9 mouse cellular contexts compared by ENCODE assay signal in the genomic region with DNA sequence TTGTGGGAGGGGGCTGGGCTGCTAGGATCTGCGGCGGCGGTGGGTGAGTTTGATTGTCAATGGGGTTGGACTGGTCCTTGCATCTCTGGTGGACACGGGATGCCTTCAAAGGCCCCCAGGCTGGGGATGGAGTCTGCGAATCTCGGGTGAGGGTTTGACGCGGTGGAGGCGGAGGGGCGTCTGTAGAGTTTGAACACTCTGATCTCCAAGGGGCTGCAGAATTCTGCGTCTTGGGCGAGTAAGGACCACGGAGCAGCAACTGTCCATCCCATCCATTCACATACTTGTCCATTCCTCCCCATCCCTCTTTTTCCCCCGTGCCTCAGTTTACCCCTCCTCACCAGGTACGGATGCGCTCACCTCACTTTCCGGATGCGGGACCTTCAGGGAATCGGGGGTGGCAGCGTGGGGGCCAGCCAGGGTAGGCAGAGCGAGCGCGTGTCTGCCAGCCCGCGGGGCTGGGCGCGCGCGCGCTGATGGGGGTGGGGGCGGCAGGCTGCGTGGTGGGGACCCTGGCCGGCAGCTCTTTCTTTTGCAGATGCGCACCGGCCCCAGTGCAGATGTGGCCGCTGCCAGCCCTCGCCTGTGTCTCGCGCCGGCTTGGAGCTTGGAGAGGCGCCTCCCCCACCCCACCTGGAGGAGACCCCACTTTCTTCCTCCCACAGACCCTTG. TPM values are rescaled to one million over a fixed set of nuclear protein-coding genes. Genes with fewer than 3 reads are reported as not detected.
A peak's percentile ranks its signal among the peaks of the same experiment; 100 is the strongest.
DNase-seq lines count a peak whose midpoint lies in the region; ATAC-seq and TF ChIP-seq lines count a peak whose summit lies in the region.
"Had no signal": no experiment of that assay in that cellular context is flagged by ENCODE, and none has a peak within 500 bp of the region (broad histone marks: within the 10 kb centered on the region; RNA-seq: fewer than 3 reads in every experiment).

Gene Shisa7 (minus strand): TSS at position 452 of the 672 bp plus-strand sequence.

- peaks cover 98% of the 10 kb centered on the region for H3K27me3 ChIP-seq in heart, embryonic 13.5 days (replicated peaks)
- no peaks in the 10 kb centered on the region for H3K27me3 ChIP-seq in hindbrain, postnatal 0 days (ENCODE audit: insufficient read depth, low read length)
- H3K27me3 ChIP-seq in liver, postnatal 0 days (ENCODE audit: insufficient read depth, low read length) = peaks cover 52% of the 10 kb centered on the region

- WGBS in heart, embryonic 13.5 days = 1% methylated on average over 41 of the region's 41 CpGs
- under 1% methylated on average over 38 of the region's 41 CpGs for WGBS in hindbrain, postnatal 0 days
- WGBS in liver, postnatal 0 days (ENCODE audit: insufficient replicate concordance) = 4% methylated on average over 41 of the region's 41 CpGs

- no peak for DNase-seq in heart, postnatal 14 days
- peak; percentile 15 for DNase-seq in hindbrain, postnatal 0 days (ENCODE audit: low spot score)
- DNase-seq in liver, postnatal 0 days = no peak
- no peak for DNase-seq in embryo, embryonic 11 days
- no peak for DNase-seq in spleen, adult 18-20 months
- no peak for DNase-seq in heart, postnatal 10 days

- TF ChIP-seq CTCF in cortical plate, adult 2 months (IDR thresholded peaks at IDR 0.05; ENCODE audit: extremely low read depth, insufficient read depth, low read length) = no peak
- no peak for TF ChIP-seq CTCF in hindbrain, postnatal 0 days (IDR thresholded peaks at IDR 0.05; ENCODE audit: low read depth)
- TF ChIP-seq CTCF in liver, postnatal 0 days (IDR thresholded peaks at IDR 0.05; ENCODE audit: low read depth) = no peak

- H3K36me3 ChIP-seq in heart, embryonic 13.5 days = no peaks in the 10 kb centered on the region
- H3K36me3 ChIP-seq in hindbrain, postnatal 0 days (ENCODE audit: insufficient read depth, low read length) = no peaks in the 10 kb centered on the region
- no peaks in the 10 kb centered on the region for H3K36me3 ChIP-seq in liver, postnatal 0 days (replicated peaks; ENCODE audit: insufficient read depth, low read length)

- no peak; the same call in 1 of the 2 replicates for TF ChIP-seq POLR2A in cortical plate, adult 2 months (IDR thresholded peaks at IDR 0.05; ENCODE audit: extremely low read depth, insufficient read depth, low read length)

- intact Hi-C loops in heart, postnatal 14 days (cut with DNase I) = no loop called here
- intact Hi-C loops in heart, postnatal 10 days (cut with DNase I) = no loop called here

- peak within 1 kb of the TSS; percentile 73 for H3K4me2 ChIP-seq in heart, embryonic 13.5 days
- H3K4me2 ChIP-seq in hindbrain, postnatal 0 days (ENCODE audit: low read depth, low read length) = peak within 1 kb of the TSS; percentile 86
- peak within 1 kb of the TSS; percentile 4; the same call in 1 of the 2 replicates for H3K4me2 ChIP-seq in liver, postnatal 0 days (ENCODE audit: low read depth, low read length)

- TF ChIP-seq EP300 in liver, postnatal 0 days (IDR thresholded peaks at IDR 0.05; ENCODE audit: low read depth) = no peak

- peak within 1 kb of the TSS; percentile 55 for H3K9ac ChIP-seq in heart, embryonic 13.5 days
- peak within 1 kb of the TSS; percentile 63 for H3K9ac ChIP-seq in hindbrain, postnatal 0 days (replicated peaks; ENCODE audit: low read length)
- H3K9ac ChIP-seq in liver, postnatal 0 days (replicated peaks) = no peak within 1 kb of the TSS

- H3K4me3 ChIP-seq in heart, embryonic 13.5 days = peak within 1 kb of the TSS; percentile 48
- peak within 1 kb of the TSS; percentile 97 for H3K4me3 ChIP-seq in cortical plate, adult 2 months (ENCODE audit: insufficient read depth, low read length)
- peak within 1 kb of the TSS; percentile 57 for H3K4me3 ChIP-seq in hindbrain, postnatal 0 days (ENCODE audit: low read length)
- H3K4me3 ChIP-seq in liver, postnatal 0 days (ENCODE audit: low read depth, low read length) = peak within 1 kb of the TSS; percentile 4; the same call in 1 of the 2 replicates

- ATAC-seq in heart, embryonic 13.5 days (ENCODE audit: extremely low read depth, insufficient number of reproducible peaks, low FRiP score, low TSS enrichment) = no peak
- peak; percentile 76 for ATAC-seq in hindbrain, postnatal 0 days
- ATAC-seq in liver, postnatal 0 days = no peak

- H3K4me1 ChIP-seq in heart, embryonic 13.5 days = peaks cover 28% of the 10 kb centered on the region
- H3K4me1 ChIP-seq in cortical plate, adult 2 months (ENCODE audit: control insufficient read depth, insufficient read depth, low read length) = no peaks in the 10 kb centered on the region
- 0 out of 2 replicates have a peak, but pooled peaks cover 6% of the 10 kb centered on the region for H3K4me1 ChIP-seq in hindbrain, postnatal 0 days (ENCODE audit: insufficient read depth, low read length)
- H3K4me1 ChIP-seq in liver, postnatal 0 days (ENCODE audit: insufficient read depth) = peaks cover 8% of the 10 kb centered on the region

- H3K9me3 ChIP-seq in heart, embryonic 13.5 days = peaks cover 9% of the 10 kb centered on the region; the same call in 1 of the 2 replicates
- H3K9me3 ChIP-seq in hindbrain, postnatal 0 days (ENCODE audit: low read length) = no peaks in the 10 kb centered on the region
- no peaks in the 10 kb centered on the region; the same call in 1 of the 2 replicates for H3K9me3 ChIP-seq in liver, postnatal 0 days (ENCODE audit: low read length)

- no peak within 1 kb of the TSS for H3K27ac ChIP-seq in heart, embryonic 13.5 days (replicated peaks)
- H3K27ac ChIP-seq in cortical plate, adult 2 months (ENCODE audit: insufficient read depth, low read length) = peak within 1 kb of the TSS; percentile 98
- H3K27ac ChIP-seq in hindbrain, postnatal 0 days = peak within 1 kb of the TSS; percentile 77
- no peak within 1 kb of the TSS for H3K27ac ChIP-seq in liver, postnatal 0 days (ENCODE audit: low read depth)

RNA-seq across cellular contexts. Expression of gene Shisa7, which starts in this region (rescaled TPM):
- polyA plus RNA-seq in heart, embryonic 13.5 days (2015; fragmentation: Nextera tagmentation; extraction: Ambion mirVana) = 0.04 TPM in 2 replicates
- total RNA-seq in heart, postnatal 14 days (2021) = under 1 TPM in 1 of 2 experiments, not detected in 1; 0.05 TPM
- polyA plus RNA-seq in cortical plate, adult 2 months (2012; rRNA removed) = 135 and 143 TPM in 2 replicates
- 46.3 and 49.3 TPM in 2 replicates for total RNA-seq in hindbrain, postnatal 0 days (2014; rRNA removed)
- 5.7 and 6.9 TPM in 2 replicates for polyA plus RNA-seq in hindbrain, postnatal 0 days (2015; fragmentation: Nextera tagmentation; extraction: Ambion mirVana)
- polyA plus RNA-seq in liver, postnatal 0 days (2015; fragmentation: Nextera tagmentation; extraction: Ambion mirVana) = not detected in 2 replicates
- under 1 TPM in 1 of 2 experiments, not detected in 1; 0.15 TPM for total RNA-seq in heart, postnatal 10 days (2021)
- total RNA-seq: CH12.LX had no signal

Comparison
In these comparisons a context has a peak if more than half of its experiments do, and no peak if none do; other contexts are left out.
1. RNA of gene Shisa7 (total RNA-seq): 46.3 to 49.3 TPM in hindbrain, postnatal 0 days; 0.15 TPM in heart, postnatal 10 days and 0.05 TPM in heart, postnatal 14 days; every median in the first group is over 10 times any median in the second.
2. RNA of gene Shisa7 (polyA plus RNA-seq): 135 to 143 TPM in cortical plate, adult 2 months; 5.7 to 6.9 TPM in hindbrain, postnatal 0 days, 0.04 TPM in heart, embryonic 13.5 days and not detected in liver, postnatal 0 days; every median in the first group is over 10 times any median in the second.
3. H3K27ac ChIP-seq: peak in cortical plate, adult 2 months (single experiment) and hindbrain, postnatal 0 days (single experiment); none in heart, embryonic 13.5 days (single experiment) and liver, postnatal 0 days (single experiment).
4. H3K4me2 ChIP-seq: peak in every context shown above with its lines; median percentile 86 in hindbrain, postnatal 0 days; 73 in heart, embryonic 13.5 days; 4 in liver, postnatal 0 days.
5. H3K4me3 ChIP-seq: peak in every context shown above with its lines; median percentile 97 in cortical plate, adult 2 months; 57 in hindbrain, postnatal 0 days; 48 in heart, embryonic 13.5 days; 4 in liver, postnatal 0 days.